Mouse (Mus musculus) hindbrain, embryonic 10.5 days (tissue): ENCODE data around the gene Smad3. TPM values are rescaled to one million over a fixed set of nuclear protein-coding genes. Genes with fewer than 3 reads are reported as not detected.

Experiments
- DNase-seq: peaks from one replicate; pipeline ENCODE4 v3.0.0-alpha.2; 2017; ENCODE audit warnings: low spot score
- H3K27ac ChIP-seq: fragments of 300-500 bp; sonication (generic); 2 replicates; pipeline ENCODE4 v1.5.1; 2016; ENCODE audit warnings: mild to moderate bottlenecking, moderate library complexity
- H3K27me3 ChIP-seq: fragments of 300-500 bp; sonication (generic); 2 replicates; pipeline ENCODE4 v1.6.1; 2016; ENCODE audit warnings: mild to moderate bottlenecking; ENCODE audit not compliant: poor library complexity, insufficient read depth, severe bottlenecking
- H3K36me3 ChIP-seq: fragments of 300-500 bp; sonication (generic); 2 replicates; pipeline ENCODE4 v1.6.1; 2016; ENCODE audit warnings: mild to moderate bottlenecking, moderate library complexity
- H3K4me1 ChIP-seq: fragments of 300-500 bp; sonication (generic); replicated peaks from 2 replicates; pipeline ENCODE4 v1.6.1; 2016; ENCODE audit warnings: mild to moderate bottlenecking
- H3K4me3 ChIP-seq: fragments of 300-500 bp; sonication (generic); 2 replicates; pipeline ENCODE4 v1.5.1; 2016; ENCODE audit warnings: mild to moderate bottlenecking, moderate library complexity
- H3K9me3 ChIP-seq: fragments of 300-500 bp; sonication (generic); 2 replicates; pipeline ENCODE4 v1.6.1; 2016; ENCODE audit warnings: mild to moderate bottlenecking, moderate library complexity
- WGBS: fragments of 180-500 bp; shearing (Covaris S2); methylation state at CpG from one replicate; pipeline ENCODE4 v1.1.7; 2016; 5-methylcytosine and 5-hydroxymethylcytosine counted together
- polyA plus RNA-seq: library from polyadenylated mRNA; unstranded; fragments of >200 nt; fragmentation: Nextera tagmentation; extraction: Ambion mirVana; gene quantifications from 2 replicates; pipeline ENCODE4 v1.2.1, GENCODE M21; 2016

Smad3 gene
- polyA plus RNA-seq, 1 experiment from 2014 or later: 24.2 TPM

DNA sequence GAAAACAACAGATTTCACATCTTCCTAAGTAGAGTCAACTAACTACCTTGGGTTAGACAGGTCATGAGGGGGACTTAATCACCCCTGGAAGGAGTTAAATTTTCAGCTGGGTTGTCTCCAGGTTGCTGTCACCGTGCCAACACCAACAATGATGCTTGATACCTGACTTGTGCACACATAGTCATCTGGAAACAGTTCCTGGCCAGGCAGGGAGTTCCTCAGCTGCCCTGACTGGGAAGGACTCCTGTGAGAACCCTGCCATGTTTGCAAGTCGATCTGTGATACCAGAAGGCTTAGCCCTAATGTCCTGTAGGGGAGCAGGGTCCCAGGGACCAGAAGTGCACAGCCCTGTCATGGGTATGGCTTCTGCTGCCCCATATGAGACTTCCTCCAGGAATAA lies 65.8 kb downstream of the Smad3 start:
- H3K4me3 ChIP-seq: no peak overlapping the region
- H3K27me3 ChIP-seq: no peaks in the 10 kb centered on the region
- peaks cover 5% of the 10 kb centered on the region; the same call in 1 of the 2 replicates for H3K9me3 ChIP-seq
- WGBS: 78% methylated on average over 2 of the region's 2 CpGs
- no peak for DNase-seq
- H3K27ac ChIP-seq: no peak overlapping the region
- peaks cover 27% of the 10 kb centered on the region for H3K4me1 ChIP-seq
- H3K36me3 ChIP-seq: peaks cover 44% of the 10 kb centered on the region

DNA sequence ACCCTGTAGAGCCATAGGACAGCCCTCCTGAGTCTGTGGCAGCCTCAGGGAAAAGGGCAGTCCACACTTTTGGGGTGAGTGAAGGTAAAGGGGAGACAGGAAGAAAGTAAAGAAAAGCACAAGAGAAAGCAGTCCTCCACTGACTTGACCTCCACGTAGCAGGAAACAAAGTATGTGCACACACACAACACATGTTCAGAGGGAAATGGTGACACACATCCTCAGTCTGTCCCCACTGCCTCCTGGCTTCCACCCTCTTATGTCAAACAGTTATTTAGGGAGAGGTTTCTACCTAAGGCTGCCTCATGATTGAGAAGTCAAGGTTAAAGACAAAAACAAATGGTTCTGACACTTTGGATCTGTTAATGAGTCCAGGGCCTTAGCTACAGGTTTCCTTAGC lies 67.3 kb downstream of the Smad3 start:
- Histone ChIP-seq H3K9me3 (peaks cover 12% of the 10 kb centered on the region; the same call in 1 of the 2 replicates), H3K27me3 (no peaks in the 10 kb centered on the region), H3K4me3 (no peak overlapping the region), H3K36me3 (peaks cover 57% of the 10 kb centered on the region), H3K27ac (no peak overlapping the region), H3K4me1 (peaks cover 20% of the 10 kb centered on the region)
- WGBS: 95% methylated on average over 1 of the region's 1 CpGs
- no peak for DNase-seq

DNA sequence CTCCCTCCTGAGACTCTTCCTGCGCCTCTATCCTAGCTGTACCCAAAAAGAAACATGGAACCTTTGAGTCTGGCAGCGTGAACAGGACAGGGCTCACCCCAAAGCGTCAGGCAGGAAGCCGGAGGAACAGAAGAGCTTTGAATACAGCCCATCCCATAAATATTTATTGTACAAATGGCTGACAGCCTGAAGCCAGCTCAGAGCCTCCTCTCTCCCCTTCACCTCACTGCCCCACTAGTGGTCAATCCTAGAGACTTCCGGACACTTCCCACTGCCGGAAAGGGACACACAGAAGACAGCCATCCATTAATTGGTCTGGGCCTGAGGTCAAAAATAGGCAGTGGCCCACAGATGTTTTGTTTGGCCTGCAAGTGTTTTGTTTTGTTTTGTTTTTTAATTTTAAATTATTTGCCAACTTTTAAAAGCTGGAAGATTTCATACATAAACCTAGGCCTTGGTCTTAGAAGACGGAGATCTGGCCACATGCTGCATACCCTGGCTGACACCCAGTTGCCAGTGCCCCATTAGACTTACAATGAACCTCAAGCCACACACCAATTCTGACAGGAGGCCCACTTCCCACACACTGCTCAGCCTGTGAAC lies 70.3 kb downstream of the Smad3 start:
- peaks cover 24% of the 10 kb centered on the region for H3K4me1 ChIP-seq
- H3K9me3 ChIP-seq: peaks cover 12% of the 10 kb centered on the region; the same call in 1 of the 2 replicates
- peaks cover 56% of the 10 kb centered on the region for H3K36me3 ChIP-seq
- no peak for DNase-seq
- H3K27me3 ChIP-seq: no peaks in the 10 kb centered on the region
- H3K4me3 ChIP-seq: no peak overlapping the region
- H3K27ac ChIP-seq: no peak overlapping the region
- 86% methylated on average over 7 of the region's 7 CpGs for WGBS

DNA sequence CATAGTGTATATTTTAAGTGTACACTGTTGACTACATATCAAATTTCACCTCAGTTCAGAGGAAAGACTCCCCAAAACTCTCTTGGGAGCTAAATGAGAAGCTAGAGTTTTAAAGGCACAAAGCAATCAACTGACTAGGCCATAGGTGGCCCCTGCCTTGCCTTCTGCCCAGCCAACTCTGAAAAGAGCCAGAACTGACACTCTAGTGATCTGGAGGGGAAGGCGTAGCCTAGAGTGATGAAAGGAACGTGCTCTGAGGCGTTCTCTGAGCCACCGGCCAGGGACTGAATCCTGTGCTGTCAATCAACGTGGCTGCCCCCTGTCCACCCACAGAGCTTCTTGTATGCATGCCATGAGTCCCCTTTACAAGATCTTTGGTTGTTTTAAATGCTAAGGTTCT lies 72.4 kb downstream of the Smad3 start:
- no peak for DNase-seq
- H3K9me3 ChIP-seq: peaks cover 11% of the 10 kb centered on the region; the same call in 1 of the 2 replicates
- 39% methylated on average over 5 of the region's 5 CpGs for WGBS
- H3K4me1 ChIP-seq: peaks cover 34% of the 10 kb centered on the region
- H3K27ac ChIP-seq: no peak overlapping the region
- no peaks in the 10 kb centered on the region for H3K27me3 ChIP-seq
- H3K4me3 ChIP-seq: no peak overlapping the region
- peaks cover 40% of the 10 kb centered on the region for H3K36me3 ChIP-seq

DNA sequence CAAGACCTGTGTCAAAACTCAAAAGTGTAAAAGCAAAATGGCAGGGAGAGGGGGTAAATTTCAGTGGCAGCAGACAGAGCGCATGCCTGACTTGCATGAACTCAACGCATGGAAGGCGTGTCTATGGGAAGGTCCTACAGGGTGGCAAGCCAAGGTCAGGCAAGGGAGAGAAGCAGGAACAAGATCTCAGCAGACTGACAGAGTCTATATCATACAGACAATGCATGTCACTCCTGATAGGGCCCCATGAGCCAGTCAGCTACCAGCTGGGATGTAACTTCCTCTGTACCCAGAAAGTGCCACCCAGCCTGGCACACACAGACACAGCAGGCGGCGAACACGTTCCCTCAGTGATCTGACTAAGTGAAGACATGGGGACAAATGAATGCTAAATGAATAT lies 73.5 kb downstream of the Smad3 start:
- no peak for DNase-seq
- H3K27me3 ChIP-seq: no peaks in the 10 kb centered on the region
- peaks cover 34% of the 10 kb centered on the region for H3K36me3 ChIP-seq
- no peak overlapping the region for H3K4me3 ChIP-seq
- no peak overlapping the region for H3K27ac ChIP-seq
- WGBS: 97% methylated on average over 6 of the region's 6 CpGs
- peaks cover 7% of the 10 kb centered on the region; the same call in 1 of the 2 replicates for H3K9me3 ChIP-seq
- peaks cover 37% of the 10 kb centered on the region for H3K4me1 ChIP-seq

DNA sequence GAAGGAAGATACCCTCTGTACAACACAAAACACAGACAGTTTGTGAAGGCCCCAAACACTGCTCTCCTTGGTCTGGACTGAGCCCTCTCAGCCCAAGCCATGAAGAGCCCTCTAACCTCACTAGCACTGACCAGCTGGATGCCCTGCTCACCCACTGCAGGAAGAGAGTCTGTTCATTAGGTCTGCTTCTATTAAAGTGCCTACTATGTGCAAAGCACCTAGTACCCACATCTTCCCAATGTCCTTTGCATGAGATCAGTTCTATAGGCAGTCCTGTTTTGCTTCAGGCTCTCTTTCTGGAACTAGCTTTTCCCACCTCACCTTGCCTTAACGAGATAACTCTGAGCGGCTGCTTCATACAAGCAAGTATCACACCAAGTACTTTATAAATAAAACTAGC lies 74.9 kb downstream of the Smad3 start:
- Histone ChIP-seq H3K36me3 (peaks cover 25% of the 10 kb centered on the region), H3K9me3 (peaks cover 7% of the 10 kb centered on the region; the same call in 1 of the 2 replicates), H3K4me3 (no peak overlapping the region), H3K27ac (no peak overlapping the region), H3K4me1 (peaks cover 45% of the 10 kb centered on the region), H3K27me3 (no peaks in the 10 kb centered on the region)
- WGBS: 93% methylated on average over 2 of the region's 2 CpGs
- no peak for DNase-seq

DNA sequence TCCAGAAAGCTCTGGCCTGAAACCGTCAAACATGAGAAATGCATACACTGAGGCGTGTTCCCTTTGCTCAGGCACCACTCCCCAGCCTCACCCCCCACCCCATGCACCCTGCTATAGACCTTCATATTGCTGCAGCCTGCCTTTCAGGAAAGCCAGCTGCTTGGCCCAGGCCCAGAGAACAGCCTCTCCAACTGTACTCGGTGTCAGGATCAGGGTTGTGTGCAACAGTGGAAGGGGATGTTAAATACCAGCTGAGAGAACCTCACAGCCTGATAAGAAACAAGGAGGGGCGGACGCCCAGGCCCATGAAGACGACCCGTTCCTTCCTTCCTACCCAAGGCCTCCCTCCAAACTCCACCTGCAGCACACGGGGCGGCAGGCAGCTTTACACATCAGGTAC lies 75.5 kb downstream of the Smad3 start:
- Histone ChIP-seq H3K27ac (peak overlapping the region; percentile 31; the same call in 1 of the 2 replicates), H3K36me3 (peaks cover 19% of the 10 kb centered on the region), H3K4me1 (peaks cover 45% of the 10 kb centered on the region), H3K9me3 (peaks cover 7% of the 10 kb centered on the region; the same call in 1 of the 2 replicates), H3K4me3 (no peak overlapping the region), H3K27me3 (no peaks in the 10 kb centered on the region)
- DNase-seq: no peak
- WGBS: 84% methylated on average over 9 of the region's 9 CpGs

DNA sequence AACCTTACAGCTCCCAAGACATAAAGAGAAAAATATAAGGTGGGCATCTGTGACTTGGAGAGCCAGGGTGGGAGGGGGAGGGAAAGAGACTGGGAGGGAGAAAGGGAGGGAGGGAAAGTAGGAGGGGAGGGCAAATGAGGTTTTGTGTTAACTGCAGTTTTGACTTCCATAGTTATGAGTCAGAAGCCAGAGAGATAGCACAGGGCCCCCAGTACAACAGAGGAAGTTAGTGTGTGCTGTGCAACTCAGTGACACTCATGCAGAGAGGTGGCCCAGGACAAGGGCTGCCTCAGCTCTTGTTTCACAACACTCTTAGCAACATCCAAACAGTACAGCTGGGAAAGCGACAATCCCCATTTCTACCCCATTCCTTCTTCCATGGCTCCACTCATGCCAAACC lies 79.7 kb downstream of the Smad3 start:
- 97% methylated on average over 1 of the region's 1 CpGs for WGBS
- no peaks in the 10 kb centered on the region for H3K27me3 ChIP-seq
- H3K4me3 ChIP-seq: no peak overlapping the region
- H3K36me3 ChIP-seq: peaks cover 14% of the 10 kb centered on the region
- peaks cover 43% of the 10 kb centered on the region for H3K4me1 ChIP-seq
- H3K27ac ChIP-seq: 0 out of 2 replicates have a peak overlapping the region, but pooled peaks have one; percentile 12
- DNase-seq: no peak
- no peaks in the 10 kb centered on the region for H3K9me3 ChIP-seq

DNA sequence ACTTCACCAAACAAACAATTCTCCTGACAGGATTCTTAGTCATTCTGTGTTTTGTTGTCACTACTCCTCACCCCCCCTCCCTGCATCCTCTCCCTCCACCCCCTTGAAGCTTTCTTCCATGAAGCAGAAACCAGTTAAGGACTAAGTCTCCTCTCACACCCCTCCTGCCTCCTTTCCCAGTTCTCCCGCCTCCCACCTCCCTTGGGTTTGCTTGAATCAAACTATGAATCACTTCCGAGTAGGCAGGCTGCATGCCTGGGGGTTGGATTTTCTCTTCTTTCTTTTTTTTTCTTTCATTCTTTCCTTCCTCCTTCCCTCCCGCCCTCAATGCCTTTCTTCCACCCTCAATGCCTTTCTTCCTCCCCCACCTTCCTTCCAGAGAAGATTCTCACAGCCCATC lies 80.2 kb downstream of the Smad3 start:
- Histone ChIP-seq H3K4me1 (peaks cover 48% of the 10 kb centered on the region), H3K4me3 (no peak overlapping the region), H3K36me3 (peaks cover 14% of the 10 kb centered on the region), H3K27ac (0 out of 2 replicates have a peak overlapping the region, but pooled peaks have one; percentile 12), H3K27me3 (no peaks in the 10 kb centered on the region), H3K9me3 (no peaks in the 10 kb centered on the region)
- DNase-seq: no peak
- WGBS: 64% methylated on average over 3 of the region's 3 CpGs

DNA sequence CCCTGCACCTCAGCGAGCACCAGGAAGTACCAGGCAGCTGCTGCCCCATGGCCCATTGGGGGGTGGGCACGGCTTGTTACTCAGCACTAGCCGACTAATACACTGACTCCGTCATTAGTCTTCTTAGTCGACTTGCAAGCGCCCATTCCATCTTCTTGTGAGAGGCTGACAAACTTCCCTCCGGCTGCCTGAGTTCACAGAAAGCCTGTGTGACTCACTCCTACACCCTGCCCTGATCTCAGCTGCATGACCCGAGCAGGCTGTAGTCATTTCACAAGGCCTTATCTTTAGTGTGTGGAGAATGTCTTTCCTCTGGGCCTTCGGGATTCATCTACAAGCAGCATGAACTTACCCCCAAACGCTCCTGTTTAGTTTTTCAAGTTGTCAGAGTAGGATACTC lies 83.2 kb downstream of the Smad3 start:
- 89% methylated on average over 10 of the region's 10 CpGs for WGBS
- DNase-seq: no peak

DNA sequence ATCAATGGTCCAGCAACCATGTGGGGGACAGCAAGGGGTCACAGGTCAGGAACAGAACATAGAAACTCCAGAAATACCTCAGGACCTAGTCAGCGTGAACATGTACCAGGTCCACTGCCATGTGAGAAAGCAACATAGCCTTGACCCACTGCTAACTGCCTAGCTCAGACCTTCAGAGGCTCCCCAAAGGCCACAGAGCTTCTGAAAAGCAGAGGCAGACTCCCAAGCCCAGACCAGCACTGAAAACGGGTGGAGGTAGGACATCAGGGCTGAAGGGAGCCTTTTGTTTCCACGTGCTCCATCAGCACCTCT lies 84.3 kb downstream of the Smad3 start:
- Histone ChIP-seq H3K9me3 (no peaks in the 10 kb centered on the region), H3K4me3 (no peak overlapping the region), H3K27me3 (no peaks in the 10 kb centered on the region), H3K4me1 (peaks cover 45% of the 10 kb centered on the region), H3K36me3 (peaks cover 24% of the 10 kb centered on the region), H3K27ac (no peak overlapping the region)
- DNase-seq: no peak
- 76% methylated on average over 3 of the region's 3 CpGs for WGBS

More for the DNA sequence above, 83.2 kb downstream of the Smad3 start:
- Histone ChIP-seq H3K4me3 (no peak overlapping the region), H3K27ac (no peak overlapping the region), H3K36me3 (peaks cover 24% of the 10 kb centered on the region), H3K27me3 (no peaks in the 10 kb centered on the region), H3K4me1 (peaks cover 43% of the 10 kb centered on the region), H3K9me3 (no peaks in the 10 kb centered on the region)

DNA sequence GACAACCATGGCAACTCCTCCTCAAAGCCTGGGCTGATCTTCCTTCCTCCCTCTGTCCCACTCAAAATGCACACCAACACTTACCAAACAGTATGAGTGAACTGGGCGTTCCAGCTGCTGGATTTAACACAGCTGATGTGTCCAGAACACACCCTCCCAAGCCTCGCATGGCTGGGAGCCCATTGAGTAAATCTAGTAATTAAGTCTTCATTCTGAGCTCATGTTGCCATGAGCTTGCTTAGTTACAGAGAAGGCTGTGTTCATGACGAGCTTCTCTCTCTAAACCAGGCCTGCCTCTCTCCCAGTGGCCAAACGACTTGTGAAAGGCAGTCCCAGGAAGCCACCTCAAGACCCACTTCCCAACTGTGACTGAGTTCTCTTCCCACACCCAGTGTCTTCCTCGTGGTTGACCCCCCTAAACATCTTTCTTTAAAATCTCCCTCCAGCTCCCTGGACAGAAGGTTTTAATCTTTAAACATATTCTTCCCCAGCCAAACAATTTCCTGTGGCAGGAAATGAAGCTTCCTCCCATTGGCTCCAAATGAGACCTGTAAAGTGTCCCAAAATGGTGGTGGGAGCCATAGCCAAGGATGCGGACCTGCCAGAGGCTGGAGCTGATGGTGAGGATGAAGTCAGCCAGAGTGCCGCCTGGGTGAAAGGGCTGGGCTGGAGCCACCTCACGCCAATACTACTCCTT lies 84.8 kb downstream of the Smad3 start:
- no peaks in the 10 kb centered on the region for H3K9me3 ChIP-seq
- no peak for DNase-seq
- H3K27me3 ChIP-seq: no peaks in the 10 kb centered on the region
- H3K4me1 ChIP-seq: peaks cover 45% of the 10 kb centered on the region
- H3K36me3 ChIP-seq: peaks cover 25% of the 10 kb centered on the region
- WGBS: 78% methylated on average over 8 of the region's 8 CpGs
- H3K4me3 ChIP-seq: no peak overlapping the region
- H3K27ac ChIP-seq: no peak overlapping the region

DNA sequence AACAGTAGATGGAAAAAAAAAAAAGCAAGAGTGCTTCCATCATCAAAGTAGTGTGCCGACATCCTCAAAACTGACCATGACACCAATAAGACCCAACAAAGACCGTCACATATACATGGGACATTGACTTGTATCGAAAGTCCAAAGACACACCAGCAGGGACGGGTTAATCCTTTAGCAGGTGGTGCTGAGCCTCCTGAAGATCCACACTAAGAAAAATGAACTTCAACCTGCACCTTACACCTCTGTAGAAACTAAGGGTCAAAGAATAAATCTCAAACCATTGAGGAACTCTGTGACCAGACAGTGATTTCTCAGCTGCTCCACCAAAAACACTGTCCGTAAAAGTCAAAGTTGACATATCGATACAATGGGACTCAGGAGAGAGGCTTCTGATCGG lies 88.0 kb downstream of the Smad3 start:
- Histone ChIP-seq H3K36me3 (peaks cover 51% of the 10 kb centered on the region), H3K4me1 (peaks cover 68% of the 10 kb centered on the region), H3K9me3 (no peaks in the 10 kb centered on the region), H3K4me3 (no peak overlapping the region), H3K27me3 (no peaks in the 10 kb centered on the region), H3K27ac (no peak overlapping the region)
- DNase-seq: no peak
- WGBS: 97% methylated on average over 7 of the region's 7 CpGs
